Mouse (Mus musculus) erythroblast, embryonic 14.5 days (primary cell): ENCODE data around the gene Rimklb.

Experiments
- GATA1 ChIP-seq: IDR thresholded peaks from 2 replicates; pipeline ENCODE4 v1.6.1; 2012; ENCODE audit warnings: low read length, inconsistent platforms, mixed read lengths
- TAL1 ChIP-seq: IDR thresholded peaks from 3 replicates; pipeline ENCODE4 v1.6.1; 2012; ENCODE audit warnings: low read length, inconsistent platforms, mixed read lengths

DNA sequence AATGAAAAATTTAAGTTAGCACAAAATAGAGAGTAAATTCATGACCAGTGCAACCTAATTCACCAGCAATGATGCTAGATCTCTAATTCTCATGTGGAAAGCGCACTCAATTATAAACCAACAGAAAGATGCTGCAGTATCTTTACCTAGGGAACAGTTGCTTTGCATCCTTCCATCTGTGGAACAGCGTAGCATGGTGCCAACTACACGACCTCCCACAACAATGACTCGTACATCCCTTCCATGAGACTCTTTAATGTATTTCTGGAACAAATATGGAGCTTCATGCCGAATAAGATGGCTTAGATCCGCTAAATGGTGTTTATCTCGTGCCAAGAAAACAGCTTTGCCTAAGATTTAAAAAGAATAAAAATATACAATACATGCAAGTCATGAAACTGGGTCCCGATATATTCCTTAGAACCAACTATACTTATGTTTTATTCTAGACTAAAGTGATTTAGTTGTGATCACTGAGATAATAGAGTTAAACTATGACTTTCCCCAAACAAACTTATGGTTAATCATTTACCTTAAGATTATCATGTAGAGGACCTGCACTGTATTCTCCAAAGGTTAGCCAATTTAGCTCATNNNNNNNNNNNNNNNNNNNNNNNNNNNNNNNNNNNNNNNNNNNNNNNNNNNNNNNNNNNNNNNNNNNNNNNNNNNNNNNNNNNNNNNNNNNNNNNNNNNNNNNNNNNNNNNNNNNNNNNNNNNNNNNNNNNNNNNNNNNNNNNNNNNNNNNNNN, 39.4 kb downstream of the Rimklb start:
- TF ChIP-seq GATA1: no peak
- TF ChIP-seq TAL1: no peak
